Mouse (Mus musculus): Measurements from ENCODE around the gene Ndufaf3. TPM values are rescaled to one million over a fixed set of nuclear protein-coding genes. Genes with fewer than 3 reads are reported as not detected.
A peak's percentile ranks its signal among the peaks of the same experiment; 100 is the strongest.

The Ndufaf3 gene
- polyA plus RNA-seq, 1 experiment from 2014 or later: 70.4 TPM

GRCm38 (mm10) chr9:108570207-108570896, 3.1 kb upstream of the Ndufaf3 start:
- no peaks in the 10 kb centered on the region for H3K27me3 ChIP-seq
- peak overlapping the region; percentile 62 for H3K4me3 ChIP-seq
- WGBS: 2% methylated on average over 40 of the region's 40 CpGs
- no peaks in the 10 kb centered on the region for H3K9me3 ChIP-seq (replicated peaks)
- ATAC-seq: no peak; the same call in 1 of the 2 replicates
- H3K4me1 ChIP-seq: peaks cover 61% of the 10 kb centered on the region
- H3K27ac ChIP-seq: peak overlapping the region; percentile 75
- peaks cover 55% of the 10 kb centered on the region for H3K36me3 ChIP-seq (ENCODE audit: poor library complexity, severe bottlenecking)
- H3K9ac ChIP-seq: peak overlapping the region; percentile 71
- H3K4me2 ChIP-seq: peak overlapping the region; percentile 99

DNA sequence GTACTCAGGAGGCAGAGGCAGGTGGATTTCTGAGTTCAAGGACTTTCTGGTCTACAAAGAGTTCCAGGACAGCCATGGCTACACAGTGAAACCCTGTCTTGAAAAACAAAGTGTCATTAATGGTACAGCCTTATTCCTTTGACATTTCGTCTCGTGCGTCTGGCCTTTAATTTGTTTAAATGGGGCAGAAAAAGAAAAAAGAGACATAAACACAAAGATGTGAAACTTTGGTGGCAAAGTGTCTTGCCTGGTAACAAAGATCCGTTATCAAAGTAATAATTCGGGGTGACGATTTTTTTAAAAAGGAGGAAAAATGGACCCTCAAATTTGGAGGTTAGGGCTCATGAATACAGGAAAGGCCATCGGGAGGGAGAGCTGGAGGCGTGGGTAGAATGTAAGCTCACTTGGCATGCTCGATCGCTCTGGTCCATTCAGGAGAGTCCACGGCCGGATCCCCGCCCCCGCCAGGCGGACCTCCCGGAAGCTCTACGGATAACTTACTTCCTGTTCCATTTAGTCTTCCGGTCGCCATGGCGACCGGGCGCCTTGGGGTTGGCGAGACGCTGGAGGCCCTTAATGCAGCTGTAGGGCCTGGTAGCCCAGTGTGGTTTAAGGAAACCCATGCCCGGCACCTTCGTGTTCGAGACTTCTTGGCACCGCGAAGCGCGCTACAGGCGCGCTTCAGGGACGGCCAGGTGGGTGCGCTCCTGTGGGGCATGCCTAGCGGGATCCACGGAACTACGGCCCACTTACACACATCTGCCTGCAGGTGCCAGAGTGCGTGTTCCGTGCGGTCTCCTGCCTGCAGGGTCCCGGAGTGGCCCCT, 2.4 kb upstream of the Ndufaf3 start, which contains the start of gene Dalrd3:
Dalrd3 (plus strand) TSS at position 506 of the 826 bp plus-strand sequence.
- Histone ChIP-seq H3K27me3 (no peaks in the 10 kb centered on the region), H3K4me3 (peak within 1 kb of the TSS; percentile 62), H3K9me3 (replicated peaks) (no peaks in the 10 kb centered on the region), H3K4me2 (peak within 1 kb of the TSS; percentile 99), H3K4me1 (peaks cover 54% of the 10 kb centered on the region), H3K27ac (peak within 1 kb of the TSS; percentile 75), H3K36me3 (ENCODE audit: poor library complexity, severe bottlenecking) (peaks cover 55% of the 10 kb centered on the region), H3K9ac (peak within 1 kb of the TSS; percentile 71)
- 6% methylated on average over 42 of the region's 42 CpGs for WGBS
- ATAC-seq: peak; percentile 63

DNA sequence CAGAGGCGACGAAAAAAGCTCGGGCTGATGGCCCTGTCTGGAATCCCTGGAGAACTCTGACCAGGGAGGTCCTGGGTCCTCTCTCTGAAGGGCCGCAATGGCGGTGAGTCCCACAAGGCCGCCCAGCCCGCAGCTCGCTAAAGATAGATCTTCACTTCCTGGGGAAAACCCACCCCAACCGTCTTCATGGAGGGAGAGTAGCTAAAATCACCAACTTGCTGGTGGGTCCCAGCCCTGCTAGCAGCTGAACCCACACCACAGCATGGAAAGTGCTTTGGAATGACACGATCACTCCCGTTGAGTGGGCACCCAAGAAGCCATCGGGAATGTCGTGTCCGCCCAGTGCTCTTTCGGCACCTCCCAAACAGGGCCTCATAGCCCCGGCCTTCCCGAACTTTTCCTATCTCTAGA, 1.3 kb upstream of the Ndufaf3 start:
- Histone ChIP-seq H3K27ac (no peak overlapping the region; the same call in 1 of the 2 replicates), H3K4me2 (peak overlapping the region; percentile 97), H3K4me1 (peaks cover 43% of the 10 kb centered on the region), H3K4me3 (peak overlapping the region; percentile 74), H3K9ac (0 out of 2 replicates have a peak overlapping the region, but pooled peaks have one; percentile 88), H3K36me3 (ENCODE audit: poor library complexity, severe bottlenecking) (peaks cover 55% of the 10 kb centered on the region), H3K27me3 (no peaks in the 10 kb centered on the region), H3K9me3 (replicated peaks) (no peaks in the 10 kb centered on the region)
- 81% methylated on average over 17 of the region's 17 CpGs for WGBS
- no peak for ATAC-seq

- no peaks in the 10 kb centered on the region for H3K9me3 ChIP-seq (replicated peaks)
- peaks cover 42% of the 10 kb centered on the region for H3K4me1 ChIP-seq
- H3K9ac ChIP-seq: peak overlapping the region; percentile 88
- no peaks in the 10 kb centered on the region for H3K27me3 ChIP-seq
- WGBS: 10% methylated on average over 18 of the region's 18 CpGs
- peak overlapping the region; percentile 97 for H3K4me2 ChIP-seq
- H3K4me3 ChIP-seq: peak overlapping the region; percentile 74
- H3K27ac ChIP-seq: peak overlapping the region; percentile 98
- peaks cover 55% of the 10 kb centered on the region for H3K36me3 ChIP-seq (ENCODE audit: poor library complexity, severe bottlenecking)
- ATAC-seq: no peak
Measured at GRCm38 (mm10) chr9:108567931-108568419, 741 bp upstream of the Ndufaf3 start.

DNA sequence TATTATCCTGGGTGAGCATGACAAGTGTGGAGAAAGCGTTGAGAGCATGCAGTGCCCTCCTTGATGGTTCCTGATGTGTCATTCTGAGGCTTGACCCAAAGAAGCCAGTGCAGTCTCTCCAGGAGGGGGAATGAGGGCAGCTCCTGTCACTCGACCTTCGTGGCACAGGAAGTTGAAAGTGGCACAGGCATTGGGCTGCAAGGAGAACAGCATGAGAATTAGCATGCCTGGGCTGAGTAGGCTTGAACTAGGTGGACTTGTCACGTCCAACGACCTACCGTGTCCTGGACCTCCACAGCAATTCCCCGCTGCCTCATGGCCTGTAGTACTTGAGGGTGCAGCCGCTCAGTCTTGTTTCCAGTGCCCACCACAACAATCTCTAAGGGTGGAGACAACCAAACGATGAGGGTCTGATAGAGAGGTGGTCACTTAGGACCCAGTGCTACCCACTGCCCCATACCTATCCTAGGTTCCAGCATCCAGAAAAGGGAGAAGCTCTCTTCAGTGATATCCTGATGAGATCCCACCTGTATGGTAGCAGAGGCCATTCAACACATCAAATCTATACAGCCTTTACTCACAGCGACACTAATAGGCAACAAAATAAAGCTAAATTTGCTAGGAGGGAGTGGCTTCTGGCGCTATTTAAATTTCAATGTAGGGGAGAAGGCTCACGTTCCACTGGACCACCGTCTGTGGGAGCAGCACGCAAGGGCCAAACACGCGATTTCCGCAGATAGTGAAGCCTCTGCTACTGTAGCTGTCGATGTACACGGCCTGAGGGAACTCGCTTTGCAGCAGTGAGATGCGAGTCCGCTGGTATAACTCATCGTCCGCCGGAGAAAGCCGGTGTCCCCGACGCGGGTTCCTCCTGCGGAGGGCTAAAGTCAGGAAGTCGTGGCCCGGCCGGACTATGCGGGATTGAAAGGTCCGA, 1.1 kb downstream of the Ndufaf3 start:
- 0 out of 2 replicates have a peak, but pooled peaks have one; percentile 0 for ATAC-seq
- WGBS: 12% methylated on average over 35 of the region's 35 CpGs
- peak overlapping the region; percentile 74 for H3K4me3 ChIP-seq
- no peaks in the 10 kb centered on the region for H3K9me3 ChIP-seq (replicated peaks)
- peak overlapping the region; percentile 98 for H3K27ac ChIP-seq
- H3K9ac ChIP-seq: peak overlapping the region; percentile 88
- no peaks in the 10 kb centered on the region for H3K27me3 ChIP-seq
- H3K4me2 ChIP-seq: peak overlapping the region; percentile 97
- H3K4me1 ChIP-seq: peaks cover 51% of the 10 kb centered on the region
- peaks cover 53% of the 10 kb centered on the region for H3K36me3 ChIP-seq (ENCODE audit: poor library complexity, severe bottlenecking)

GRCm38 (mm10) chr9:108564131-108564530, 3.1 kb downstream of the Ndufaf3 start:
- WGBS: 93% methylated on average over 7 of the region's 7 CpGs
- Histone ChIP-seq H3K4me1 (peaks cover 43% of the 10 kb centered on the region), H3K4me2 (no peak overlapping the region), H3K27ac (no peak overlapping the region), H3K9me3 (replicated peaks) (no peaks in the 10 kb centered on the region), H3K36me3 (ENCODE audit: poor library complexity, severe bottlenecking) (peaks cover 52% of the 10 kb centered on the region), H3K9ac (no peak overlapping the region), H3K27me3 (no peaks in the 10 kb centered on the region), H3K4me3 (no peak overlapping the region)
- no peak for ATAC-seq

- Histone ChIP-seq H3K36me3 (ENCODE audit: poor library complexity, severe bottlenecking) (peaks cover 57% of the 10 kb centered on the region), H3K9ac (no peak overlapping the region), H3K4me3 (no peak overlapping the region), H3K4me2 (no peak overlapping the region), H3K9me3 (replicated peaks) (no peaks in the 10 kb centered on the region), H3K27ac (no peak overlapping the region), H3K4me1 (peaks cover 41% of the 10 kb centered on the region), H3K27me3 (no peaks in the 10 kb centered on the region)
- WGBS: 96% methylated on average over 8 of the region's 8 CpGs
- ATAC-seq: no peak
Measured at GRCm38 (mm10) chr9:108563671-108564070, 3.6 kb downstream of the Ndufaf3 start.

DNA sequence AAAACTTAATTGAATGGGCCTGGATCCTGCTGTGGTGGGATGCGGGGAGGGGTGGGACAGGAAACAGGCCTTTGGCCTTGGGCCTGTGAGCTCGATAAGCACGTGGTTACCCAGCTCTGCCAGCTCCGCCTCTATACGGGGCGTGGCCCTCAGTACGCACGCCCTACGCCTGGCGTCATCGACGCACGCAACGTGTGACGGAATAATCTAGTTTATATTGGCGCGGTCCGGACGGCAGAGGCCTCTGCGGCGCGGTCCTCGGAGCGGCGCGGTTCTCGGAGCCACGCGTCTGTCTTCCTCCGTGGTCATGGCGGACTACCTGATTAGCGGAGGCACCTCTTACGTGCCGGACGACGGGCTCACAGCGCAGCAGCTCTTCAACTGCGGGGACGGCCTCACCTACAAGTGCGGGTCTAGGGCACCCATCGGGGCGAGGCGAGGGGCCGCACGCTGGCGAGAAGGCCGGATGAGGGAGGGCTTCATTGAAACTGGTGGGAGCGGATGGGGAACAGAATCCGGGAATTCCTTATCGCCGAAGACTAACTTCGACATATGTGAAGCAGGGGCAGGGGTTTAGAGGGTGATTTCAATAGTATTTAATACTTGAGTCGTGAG, 6.9 kb downstream of the Ndufaf3 start, which contains the start of gene Impdh2:
Impdh2 (plus strand) TSS at position 60 of the 615 bp plus-strand sequence.
- Histone ChIP-seq H3K4me2 (peak within 1 kb of the TSS; percentile 75), H3K4me1 (peaks cover 18% of the 10 kb centered on the region), H3K9ac (peak within 1 kb of the TSS; percentile 77), H3K4me3 (peak within 1 kb of the TSS; percentile 46), H3K36me3 (ENCODE audit: poor library complexity, severe bottlenecking) (peaks cover 82% of the 10 kb centered on the region), H3K9me3 (replicated peaks) (no peaks in the 10 kb centered on the region), H3K27me3 (no peaks in the 10 kb centered on the region), H3K27ac (peak within 1 kb of the TSS; percentile 44)
- WGBS: under 1% methylated on average over 51 of the region's 53 CpGs
- ATAC-seq: peak; percentile 99

DNA sequence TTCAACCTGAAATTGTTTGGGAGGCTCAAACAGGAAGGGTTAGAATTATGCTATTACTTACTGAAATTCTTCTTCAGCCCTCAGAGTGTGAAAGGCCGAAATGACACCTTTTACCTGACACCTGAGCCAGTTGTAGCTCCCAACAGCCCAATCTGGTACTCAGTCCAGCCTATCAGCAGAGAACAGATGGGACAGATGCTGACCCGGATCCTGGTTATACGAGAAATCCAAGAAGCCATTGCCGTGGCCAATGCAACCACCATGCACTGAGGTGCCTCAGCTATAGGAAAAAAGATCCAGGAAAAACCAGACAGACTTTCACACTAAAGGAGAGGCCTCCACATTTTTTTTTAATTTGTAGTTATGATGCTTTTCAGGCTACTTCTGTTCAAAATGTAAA, 8.1 kb downstream of the Ndufaf3 start:
- no peaks in the 10 kb centered on the region for H3K27me3 ChIP-seq
- H3K4me3 ChIP-seq: no peak overlapping the region
- ATAC-seq: no peak
- no peaks in the 10 kb centered on the region for H3K9me3 ChIP-seq (replicated peaks)
- H3K9ac ChIP-seq: no peak overlapping the region
- H3K36me3 ChIP-seq (ENCODE audit: poor library complexity, severe bottlenecking): peaks cover 82% of the 10 kb centered on the region
- no peak overlapping the region for H3K4me2 ChIP-seq
- peaks cover 18% of the 10 kb centered on the region for H3K4me1 ChIP-seq
- 89% methylated on average over 4 of the region's 4 CpGs for WGBS
- no peak overlapping the region for H3K27ac ChIP-seq

- 92% methylated on average over 1 of the region's 1 CpGs for WGBS
- Histone ChIP-seq H3K9ac (no peak overlapping the region), H3K36me3 (ENCODE audit: poor library complexity, severe bottlenecking) (peaks cover 92% of the 10 kb centered on the region), H3K9me3 (replicated peaks) (no peaks in the 10 kb centered on the region), H3K27ac (no peak overlapping the region), H3K27me3 (no peaks in the 10 kb centered on the region), H3K4me2 (no peak overlapping the region), H3K4me1 (no peaks in the 10 kb centered on the region), H3K4me3 (no peak overlapping the region)
- ATAC-seq: no peak
Measured at GRCm38 (mm10) chr9:108546875-108547274, 20.4 kb downstream of the Ndufaf3 start.

- no peak for ATAC-seq
- Histone ChIP-seq H3K9ac (no peak overlapping the region), H3K4me2 (no peak overlapping the region), H3K36me3 (ENCODE audit: poor library complexity, severe bottlenecking) (peaks cover 94% of the 10 kb centered on the region), H3K4me1 (no peaks in the 10 kb centered on the region), H3K27me3 (no peaks in the 10 kb centered on the region), H3K4me3 (no peak overlapping the region), H3K27ac (no peak overlapping the region), H3K9me3 (replicated peaks) (no peaks in the 10 kb centered on the region)
- 97% methylated on average over 3 of the region's 3 CpGs for WGBS
Measured at GRCm38 (mm10) chr9:108545986-108546385, 21.2 kb downstream of the Ndufaf3 start.
